Mouse (Mus musculus): ENCODE results near the gene Cfb.
"Not testable (repeated sequence)": the region's sequence is repeated elsewhere in the genome, so short reads cannot be mapped to it uniquely, and the experiment has no call there.

Gene Cfb

GRCm38 (mm10) chr17:34836856-34837221 is 25.5 kb downstream of the Cfb start, which contains the start of the genes Stk19 and Dxo:
Gene Stk19, minus strand, starts transcription at chr17:34836945.
Gene Dxo, plus strand, starts transcription at chr17:34837019.
- peak; percentile 89 to 96 for DNase-seq (ENCODE audit: low spot score in 2 of 2)

GRCm38 (mm10) chr17:34836155-34836855 is 26.0 kb downstream of the Cfb start:
- no peak for DNase-seq (ENCODE audit: low spot score in 2 of 2)

GRCm38 (mm10) chr17:34830776-34831175 is 31.5 kb downstream of the Cfb start:
- DNase-seq (ENCODE audit: low spot score in 2 of 2): not testable (repeated sequence)

GRCm38 (mm10) chr17:34814818-34815370 is 47.4 kb downstream of the Cfb start:
- no peak for DNase-seq (ENCODE audit: low spot score in 2 of 2)

GRCm38 (mm10) chr17:34813747-34814146 is 48.6 kb downstream of the Cfb start:
- DNase-seq (ENCODE audit: low spot score in 2 of 2): peak; percentile 46 to 66

GRCm38 (mm10) chr17:34811275-34811674 is 51.0 kb downstream of the Cfb start:
- no peak for DNase-seq (ENCODE audit: low spot score in 2 of 2)

- not testable (repeated sequence) for DNase-seq (ENCODE audit: low spot score in 2 of 2)
These were observed 51.5 kb downstream of the Cfb start for GRCm38 (mm10) chr17:34810811-34811210.

GRCm38 (mm10) chr17:34810411-34810810 is 51.9 kb downstream of the Cfb start:
- DNase-seq (ENCODE audit: low spot score in 2 of 2): not testable (repeated sequence)

- DNase-seq (ENCODE audit: low spot score in 2 of 2): peak in 1 of 2 experiments; percentile 8
These were observed 53.6 kb downstream of the Cfb start for GRCm38 (mm10) chr17:34808599-34809205.

GRCm38 (mm10) chr17:34807176-34807575 is 55.1 kb downstream of the Cfb start:
- DNase-seq (ENCODE audit: low spot score in 2 of 2): no peak

Measured in spleen, postnatal 10 days (tissue).